Mouse (Mus musculus) bone marrow, adult 2 months (tissue): ENCODE measurements around the gene 9030025P20Rik. TPM values are rescaled to one million over a fixed set of nuclear protein-coding genes. Genes with fewer than 3 reads are reported as not detected.
"Not testable (repeated sequence)": the region's sequence is repeated elsewhere in the genome, so short reads cannot be mapped to it uniquely, and the experiment has no call there.

Source experiments
- H3K27ac ChIP-seq: fragments of 200-500 bp; 2 replicates; pipeline ENCODE4 v1.5.1; 2012; ENCODE audit warnings: low read depth, mild to moderate bottlenecking, control low read depth, inconsistent platforms, low read length; ENCODE audit not compliant: control insufficient read depth, poor library complexity, insufficient read depth
- H3K4me1 ChIP-seq: fragments of 200-500 bp; 2 replicates; pipeline ENCODE4 v1.6.1; 2011; ENCODE audit warnings: low read length; ENCODE audit not compliant: control insufficient read depth, insufficient read depth
- H3K4me3 ChIP-seq: fragments of 200-500 bp; replicated peaks from 2 replicates; pipeline ENCODE3; 2011; ENCODE audit warnings: mild to moderate bottlenecking, low read depth, low read length, control low read depth; ENCODE audit not compliant: control insufficient read depth
- WGBS: fragments of 180-500 bp; shearing (Covaris S2); methylation state at CpG from one replicate; pipeline ENCODE4 v1.1.7; 2018; 5-methylcytosine and 5-hydroxymethylcytosine counted together
- polyA plus RNA-seq: library from polyadenylated mRNA; stranded (reverse); fragments of >200 nt; gene quantifications from 2 replicates; pipeline ENCODE4 v1.2.4, GENCODE M21; 2011; ENCODE audit warnings: low replicate concordance; ENCODE audit not compliant: missing spikeins, insufficient read depth, insufficient read length

The 9030025P20Rik gene
- polyA plus RNA-seq, 1 experiment: 16.6 TPM

DNA sequence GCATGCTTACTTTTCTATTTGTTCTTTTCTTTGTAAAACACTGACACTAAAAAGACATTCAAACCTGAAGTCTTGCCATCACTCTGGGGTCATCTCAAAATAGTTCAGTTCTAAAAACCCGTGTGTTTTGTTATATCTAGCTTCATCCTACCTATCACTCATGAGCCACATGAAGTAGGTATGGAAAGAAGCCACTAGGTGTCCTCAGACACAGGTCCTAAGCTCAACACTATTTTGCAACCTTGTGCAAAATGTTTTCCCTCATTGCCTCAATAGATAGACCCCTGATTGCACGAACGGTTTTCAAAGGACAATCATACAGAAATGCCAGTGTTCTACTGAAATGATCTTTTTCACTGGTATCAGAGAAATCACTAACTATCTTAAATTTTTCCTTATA, 62.2 kb downstream of the 9030025P20Rik start:
- not testable (repeated sequence) for H3K4me1 ChIP-seq, H3K27ac ChIP-seq, H3K4me3 ChIP-seq
- WGBS: no CpG with 5 or more reads among the region's 3 CpGs

Other genes starting within 250 kb of the 9030025P20Rik start
- gene Wdr27, start 35.3 kb upstream of the 9030025P20Rik start, polyA plus RNA-seq: 3.9 TPM in 1 of 2 replicates, not detected in the other
- gene 1600012H06Rik, start 35.3 kb upstream of the 9030025P20Rik start, polyA plus RNA-seq: 3.6 and 7.7 TPM in 2 replicates
- 61.6 and 84.2 TPM in 2 replicates for gene Phf10, start 17.2 kb upstream of the 9030025P20Rik start, polyA plus RNA-seq
- not detected in 2 replicates for gene Gm3417, start 322 bp downstream of the 9030025P20Rik start, polyA plus RNA-seq
- gene Gm3435, start 31.7 kb downstream of the 9030025P20Rik start, polyA plus RNA-seq: 3.2 and 16.4 TPM in 2 replicates
- 40.5 and 47.5 TPM in 2 replicates for gene Ermard, start 62.7 kb downstream of the 9030025P20Rik start, polyA plus RNA-seq
- 8.4 TPM in 1 of 2 replicates, not detected in the other for gene Tcte3, start 63.0 kb downstream of the 9030025P20Rik start, polyA plus RNA-seq
- gene Gm3448, start 63.1 kb downstream of the 9030025P20Rik start, polyA plus RNA-seq: 0.45 and 6.4 TPM in 2 replicates